ENCODE assay signal across 8 mouse cellular contexts in genomic region chr7:16286026-16286961, GRCm38 (mm10). TPM values are rescaled to one million over a fixed set of nuclear protein-coding genes. Genes with fewer than 3 reads are reported as not detected.
DNase-seq lines count a peak whose midpoint lies in the region; ATAC-seq lines count a peak whose summit lies in the region.

Gene Ccdc9, minus strand, starts transcription at chr7:16286795.

- peak; percentile 99 for DNase-seq in adipocyte (ENCODE audit: low spot score)
- peak; percentile 97 for DNase-seq in embryo, embryonic 10 days (ENCODE audit: low spot score)
- peak; percentile 100 for DNase-seq in gastrocnemius, postnatal 14 days
- peak; percentile 98 to 100 for DNase-seq in left cerebral cortex, postnatal 10 days (ENCODE audit: extremely low spot score in 1 of 2, low spot score in 2 of 2)
- DNase-seq in right cerebral cortex, postnatal 25 days = peak; percentile 98
- DNase-seq in urinary bladder, postnatal 4 days (ENCODE audit: low spot score in 2 of 2) = peak; percentile 100

- intact Hi-C loops in gastrocnemius, postnatal 14 days (cut with DNase I; ENCODE audit: low total_unique reads) = no loop called here
- intact Hi-C loops in left cerebral cortex, postnatal 10 days (cut with DNase I) = no loop called here

- ATAC-seq in inflammation-experienced regulatory T-cells, adult 6 months = peak; percentile 86
- peak; percentile 86 for ATAC-seq in megakaryocyte-erythroid progenitor cell, adult 5-6 weeks (replicated peaks; ENCODE audit: low FRiP score, low TSS enrichment, poor library complexity, severe bottlenecking)

RNA-seq across cellular contexts. Expression of gene Ccdc9, which starts in this region (rescaled TPM):
- total RNA-seq in gastrocnemius, postnatal 14 days (2021) = 10 to 100 TPM; 30.1 to 32.8 TPM
- 10 to 100 TPM; 10.6 to 16.3 (median 11.5) TPM for polyA plus RNA-seq in inflammation-experienced regulatory T-cells, adult 6 months (2017; shearing (Covaris generic))
- total RNA-seq in left cerebral cortex, postnatal 10 days (2021) = 10 to 100 TPM; 85.5 to 89.0 TPM
- total RNA-seq in megakaryocyte-erythroid progenitor cell, adult 5-6 weeks (2014; fragmentation: Nextera tagmentation) = 57.1 and 65.7 TPM in 2 replicates
- 106 and 110 TPM in 2 replicates for total RNA-seq in megakaryocyte-erythroid progenitor cell, adult 5-6 weeks (2017)

Comparison
In these comparisons a context has a peak if more than half of its experiments do, and no peak if none do; other contexts are left out.
1. Peak in every context shown above with its lines: DNase-seq and ATAC-seq.